Comparison of ENCODE assay signal across 10 mouse cellular contexts in genomic region chr13:107944831-107945230, GRCm38 (mm10).
DNase-seq lines count a peak whose midpoint lies in the region; ATAC-seq lines count a peak whose summit lies in the region.
"Had no signal": no experiment of that assay in that cellular context is flagged by ENCODE, and none has a peak within 500 bp of the region (broad histone marks: within the 10 kb centered on the region; RNA-seq: fewer than 3 reads in every experiment).

No protein-coding gene starts in this region.

- H3K4me1 ChIP-seq in lung, embryonic 16.5 days (replicated peaks; ENCODE audit: control insufficient read depth, insufficient read depth, low read length), result peaks cover 3% of the 10 kb centered on the region; the same call in 1 of the 2 replicates

- H3K36me3 ChIP-seq in lung, embryonic 16.5 days (ENCODE audit: control insufficient read depth, insufficient read depth, low read length), result no peaks in the 10 kb centered on the region
- H3K36me3 ChIP-seq: hindbrain, embryonic 15.5 days; stomach, embryonic 15.5 days had no signal

- H3K9ac ChIP-seq in lung, embryonic 16.5 days (ENCODE audit: low read length), result no peak overlapping the region
- H3K9ac ChIP-seq: hindbrain, embryonic 15.5 days; stomach, embryonic 15.5 days had no signal

- WGBS in lung, embryonic 16.5 days, result 74% methylated on average over 10 of the region's 10 CpGs

- H3K27me3 ChIP-seq in lung, embryonic 16.5 days (ENCODE audit: control insufficient read depth, insufficient read depth, low read depth, low read length), result no peaks in the 10 kb centered on the region
- H3K27me3 ChIP-seq: hindbrain, embryonic 15.5 days; stomach, embryonic 15.5 days had no signal

- H3K9me3 ChIP-seq in lung, embryonic 16.5 days (ENCODE audit: control insufficient read depth, low read length), result no peaks in the 10 kb centered on the region
- H3K9me3 ChIP-seq: hindbrain, embryonic 15.5 days; stomach, embryonic 15.5 days had no signal

- no peak overlapping the region for H3K4me2 ChIP-seq in lung, embryonic 16.5 days (ENCODE audit: low read depth, low read length)
- H3K4me2 ChIP-seq: hindbrain, embryonic 15.5 days; stomach, embryonic 15.5 days had no signal

- H3K4me3 ChIP-seq in lung, embryonic 16.5 days (ENCODE audit: low read length), result no peak overlapping the region
- H3K4me3 ChIP-seq: hindbrain, embryonic 15.5 days; stomach, embryonic 15.5 days had no signal

- peak; percentile 32 to 62 for DNase-seq in adrenal gland, adult (ENCODE audit: inconsistent age in 2 of 2, low spot score in 1 of 2)
- no peak for DNase-seq in adrenal gland, postnatal 4 days (ENCODE audit: low spot score in 2 of 2)
- DNase-seq in kidney, adult 9 months, result peak; percentile 24
- no peak for DNase-seq in kidney, adult 11 months
- DNase-seq in 416B (ENCODE audit: low read depth), result peak; percentile 70
- no peak for DNase-seq in urinary bladder, postnatal 36 days (ENCODE audit: low spot score in 2 of 2)
- no peak for DNase-seq in Muller cell, postnatal 12 days (ENCODE audit: inconsistent ontology term)

- H3K27ac ChIP-seq in lung, embryonic 16.5 days (ENCODE audit: low read length), result no peak overlapping the region
- H3K27ac ChIP-seq: hindbrain, embryonic 15.5 days had no signal

- 0 out of 2 replicates have a peak, but pooled peaks have one; percentile 44 for ATAC-seq in lung, embryonic 16.5 days (ENCODE audit: low read depth)

Comparison
In these comparisons a context has a peak if more than half of its experiments do, and no peak if none do; other contexts are left out.
1. DNase-seq: peak in adrenal gland, adult (2 of 2), kidney, adult 9 months (single experiment) and 416B (single experiment); none in adrenal gland, postnatal 4 days (0 of 2), kidney, adult 11 months (single experiment), urinary bladder, postnatal 36 days (0 of 2) and Muller cell, postnatal 12 days (single experiment).